Mouse (Mus musculus): ENCODE data around the gene Gclm. TPM values are rescaled to one million over a fixed set of nuclear protein-coding genes. Genes with fewer than 3 reads are reported as not detected.

Gene Gclm
- polyA plus RNA-seq, 1 experiment from 2014 or later = 98.6 TPM

- WGBS = 53% methylated on average over 9 of the region's 9 CpGs
- H3K4me2 ChIP-seq (replicated peaks; ENCODE audit: low read depth, low read length) = no peak overlapping the region
- no peak overlapping the region for H3K4me3 ChIP-seq (ENCODE audit: low read length)
- H3K9ac ChIP-seq (replicated peaks; ENCODE audit: low read length) = no peak overlapping the region; the same call in 1 of the 2 replicates
- H3K27ac ChIP-seq (ENCODE audit: low read length) = 0 out of 2 replicates have a peak overlapping the region, but pooled peaks have one; percentile 26
- H3K36me3 ChIP-seq (ENCODE audit: insufficient read depth, low read length) = no peaks in the 10 kb centered on the region
- ATAC-seq (ENCODE audit: low FRiP score, low TSS enrichment) = peak; percentile 71
- H3K9me3 ChIP-seq (ENCODE audit: low read length) = no peaks in the 10 kb centered on the region
- no peaks in the 10 kb centered on the region for H3K27me3 ChIP-seq (ENCODE audit: insufficient read depth, low read length)
- peaks cover 11% of the 10 kb centered on the region; the same call in 1 of the 2 replicates for H3K4me1 ChIP-seq (ENCODE audit: insufficient read depth, low read length)
Measured at GRCm38 (mm10) chr3:122300983-122301919, 55.9 kb downstream of the Gclm start.

- ATAC-seq (ENCODE audit: low FRiP score, low TSS enrichment) = no peak
- H3K4me3 ChIP-seq (ENCODE audit: low read length) = no peak overlapping the region
- WGBS = 76% methylated on average over 4 of the region's 4 CpGs
- no peak overlapping the region for H3K27ac ChIP-seq (ENCODE audit: low read length)
- H3K9me3 ChIP-seq (ENCODE audit: low read length) = no peaks in the 10 kb centered on the region
- H3K27me3 ChIP-seq (ENCODE audit: insufficient read depth, low read length) = no peaks in the 10 kb centered on the region
- H3K4me1 ChIP-seq (ENCODE audit: insufficient read depth, low read length) = peaks cover 11% of the 10 kb centered on the region; the same call in 1 of the 2 replicates
- H3K9ac ChIP-seq (replicated peaks; ENCODE audit: low read length) = no peak overlapping the region
- no peaks in the 10 kb centered on the region for H3K36me3 ChIP-seq (ENCODE audit: insufficient read depth, low read length)
- H3K4me2 ChIP-seq (replicated peaks; ENCODE audit: low read depth, low read length) = no peak overlapping the region
Measured at GRCm38 (mm10) chr3:122304560-122304959, 59.2 kb downstream of the Gclm start.

- H3K4me1 ChIP-seq (ENCODE audit: insufficient read depth, low read length) = no peaks in the 10 kb centered on the region
- H3K27me3 ChIP-seq (ENCODE audit: insufficient read depth, low read length) = no peaks in the 10 kb centered on the region
- no peak overlapping the region for H3K4me3 ChIP-seq (ENCODE audit: low read length)
- ATAC-seq (ENCODE audit: low FRiP score, low TSS enrichment) = peak; percentile 31; the same call in 1 of the 2 replicates
- no peak overlapping the region for H3K27ac ChIP-seq (ENCODE audit: low read length)
- H3K36me3 ChIP-seq (ENCODE audit: insufficient read depth, low read length) = no peaks in the 10 kb centered on the region
- WGBS = 58% methylated on average over 4 of the region's 4 CpGs
- no peak overlapping the region for H3K9ac ChIP-seq (replicated peaks; ENCODE audit: low read length)
- no peak overlapping the region for H3K4me2 ChIP-seq (replicated peaks; ENCODE audit: low read depth, low read length)
- H3K9me3 ChIP-seq (ENCODE audit: low read length) = no peaks in the 10 kb centered on the region
Measured at GRCm38 (mm10) chr3:122307894-122308671, 62.7 kb downstream of the Gclm start.

GRCm38 (mm10) chr3:122308981-122309380 is 63.6 kb downstream of the Gclm start:
- WGBS = 33% methylated on average over 6 of the region's 6 CpGs
- no peak for ATAC-seq (ENCODE audit: low FRiP score, low TSS enrichment)

GRCm38 (mm10) chr3:122312078-122312477 is 66.7 kb downstream of the Gclm start:
- no peaks in the 10 kb centered on the region for H3K36me3 ChIP-seq (ENCODE audit: insufficient read depth, low read length)
- no peak; the same call in 1 of the 2 replicates for ATAC-seq (ENCODE audit: low FRiP score, low TSS enrichment)
- H3K27ac ChIP-seq (ENCODE audit: low read length) = no peak overlapping the region
- H3K9ac ChIP-seq (replicated peaks; ENCODE audit: low read length) = no peak overlapping the region
- H3K4me3 ChIP-seq (ENCODE audit: low read length) = no peak overlapping the region
- peaks cover 8% of the 10 kb centered on the region; the same call in 1 of the 2 replicates for H3K4me1 ChIP-seq (ENCODE audit: insufficient read depth, low read length)
- no peaks in the 10 kb centered on the region for H3K27me3 ChIP-seq (ENCODE audit: insufficient read depth, low read length)
- H3K4me2 ChIP-seq (replicated peaks; ENCODE audit: low read depth, low read length) = no peak overlapping the region
- no peaks in the 10 kb centered on the region for H3K9me3 ChIP-seq (ENCODE audit: low read length)
- WGBS = 18% methylated on average over 2 of the region's 2 CpGs

More at GRCm38 (mm10) chr3:122308981-122309380, 63.6 kb downstream of the Gclm start:
- no peak overlapping the region for H3K4me3 ChIP-seq (ENCODE audit: low read length)
- no peaks in the 10 kb centered on the region for H3K9me3 ChIP-seq (ENCODE audit: low read length)
- no peak overlapping the region for H3K27ac ChIP-seq (ENCODE audit: low read length)
- H3K9ac ChIP-seq (replicated peaks; ENCODE audit: low read length) = no peak overlapping the region
- no peaks in the 10 kb centered on the region for H3K27me3 ChIP-seq (ENCODE audit: insufficient read depth, low read length)
- H3K4me2 ChIP-seq (replicated peaks; ENCODE audit: low read depth, low read length) = no peak overlapping the region
- H3K36me3 ChIP-seq (ENCODE audit: insufficient read depth, low read length) = no peaks in the 10 kb centered on the region
- H3K4me1 ChIP-seq (ENCODE audit: insufficient read depth, low read length) = peaks cover 5% of the 10 kb centered on the region; the same call in 1 of the 2 replicates

- peak; percentile 37; the same call in 1 of the 2 replicates for ATAC-seq (ENCODE audit: low FRiP score, low TSS enrichment)
- H3K27ac ChIP-seq (ENCODE audit: low read length) = no peak overlapping the region
Measured at GRCm38 (mm10) chr3:122312936-122313629, 67.7 kb downstream of the Gclm start.

GRCm38 (mm10) chr3:122313936-122314335 is 68.6 kb downstream of the Gclm start:
- H3K9me3 ChIP-seq (ENCODE audit: low read length) = no peaks in the 10 kb centered on the region
- WGBS = 69% methylated on average over 7 of the region's 7 CpGs
- no peaks in the 10 kb centered on the region for H3K27me3 ChIP-seq (ENCODE audit: insufficient read depth, low read length)
- H3K4me2 ChIP-seq (replicated peaks; ENCODE audit: low read depth, low read length) = no peak overlapping the region
- no peak overlapping the region for H3K9ac ChIP-seq (replicated peaks; ENCODE audit: low read length)
- H3K36me3 ChIP-seq (ENCODE audit: insufficient read depth, low read length) = no peaks in the 10 kb centered on the region
- H3K4me1 ChIP-seq (ENCODE audit: insufficient read depth, low read length) = peaks cover 8% of the 10 kb centered on the region; the same call in 1 of the 2 replicates
- no peak overlapping the region for H3K27ac ChIP-seq (ENCODE audit: low read length)
- ATAC-seq (ENCODE audit: low FRiP score, low TSS enrichment) = no peak
- no peak overlapping the region for H3K4me3 ChIP-seq (ENCODE audit: low read length)

More at GRCm38 (mm10) chr3:122312936-122313629, 67.7 kb downstream of the Gclm start:
- no peaks in the 10 kb centered on the region for H3K9me3 ChIP-seq (ENCODE audit: low read length)
- H3K36me3 ChIP-seq (ENCODE audit: insufficient read depth, low read length) = no peaks in the 10 kb centered on the region
- no peak overlapping the region for H3K4me3 ChIP-seq (ENCODE audit: low read length)
- no peak overlapping the region for H3K9ac ChIP-seq (replicated peaks; ENCODE audit: low read length)
- no peaks in the 10 kb centered on the region for H3K27me3 ChIP-seq (ENCODE audit: insufficient read depth, low read length)
- 69% methylated on average over 10 of the region's 10 CpGs for WGBS
- H3K4me1 ChIP-seq (ENCODE audit: insufficient read depth, low read length) = peaks cover 8% of the 10 kb centered on the region; the same call in 1 of the 2 replicates
- no peak overlapping the region for H3K4me2 ChIP-seq (replicated peaks; ENCODE audit: low read depth, low read length)

- no peaks in the 10 kb centered on the region for H3K9me3 ChIP-seq (ENCODE audit: low read length)
- peaks cover 8% of the 10 kb centered on the region; the same call in 1 of the 2 replicates for H3K4me1 ChIP-seq (ENCODE audit: insufficient read depth, low read length)
- H3K27ac ChIP-seq (ENCODE audit: low read length) = peak overlapping the region; percentile 25; the same call in 1 of the 2 replicates
- H3K4me3 ChIP-seq (ENCODE audit: low read length) = no peak overlapping the region
- H3K27me3 ChIP-seq (ENCODE audit: insufficient read depth, low read length) = no peaks in the 10 kb centered on the region
- H3K9ac ChIP-seq (replicated peaks; ENCODE audit: low read length) = peak overlapping the region; percentile 10; the same call in 1 of the 2 replicates
- H3K36me3 ChIP-seq (ENCODE audit: insufficient read depth, low read length) = no peaks in the 10 kb centered on the region
- H3K4me2 ChIP-seq (replicated peaks; ENCODE audit: low read depth, low read length) = peak overlapping the region; percentile 19; the same call in 1 of the 2 replicates
- ATAC-seq (ENCODE audit: low FRiP score, low TSS enrichment) = 0 out of 2 replicates have a peak, but pooled peaks have one; percentile 14
- WGBS = 24% methylated on average over 11 of the region's 11 CpGs
Measured at GRCm38 (mm10) chr3:122316621-122317020, 71.3 kb downstream of the Gclm start.

- no peaks in the 10 kb centered on the region for H3K36me3 ChIP-seq (ENCODE audit: insufficient read depth, low read length)
- peaks cover 13% of the 10 kb centered on the region for H3K4me1 ChIP-seq (ENCODE audit: insufficient read depth, low read length)
- H3K9me3 ChIP-seq (ENCODE audit: low read length) = no peaks in the 10 kb centered on the region
- WGBS = 86% methylated on average over 6 of the region's 6 CpGs
- no peaks in the 10 kb centered on the region for H3K27me3 ChIP-seq (ENCODE audit: insufficient read depth, low read length)
- 0 out of 2 replicates have a peak overlapping the region, but pooled peaks have one; percentile 39 for H3K27ac ChIP-seq (ENCODE audit: low read length)
- ATAC-seq (ENCODE audit: low FRiP score, low TSS enrichment) = no peak
- H3K4me2 ChIP-seq (replicated peaks; ENCODE audit: low read depth, low read length) = no peak overlapping the region
- no peak overlapping the region for H3K4me3 ChIP-seq (ENCODE audit: low read length)
- H3K9ac ChIP-seq (replicated peaks; ENCODE audit: low read length) = no peak overlapping the region
Measured at GRCm38 (mm10) chr3:122317339-122317738, 72.0 kb downstream of the Gclm start.
